Mouse (Mus musculus) intestine, embryonic 15.5 days (tissue): ENCODE results near the gene D17Wsu92e. TPM values are rescaled to one million over a fixed set of nuclear protein-coding genes. Genes with fewer than 3 reads are reported as not detected.

ENCODE experiments used
- ATAC-seq: fragments of 200-750 bp; cut with Nextera tagmentation; 2 replicates; pipeline ENCODE4 v1.8.0; 2017; ENCODE audit warnings: moderate TSS enrichment, moderate library complexity
- H3K27ac ChIP-seq: fragments of 300-500 bp; sonication (generic); 2 replicates; pipeline ENCODE4 v1.5.1; 2015; ENCODE audit warnings: mild to moderate bottlenecking, inconsistent platforms
- H3K27me3 ChIP-seq: fragments of 300-500 bp; sonication (generic); replicated peaks from 2 replicates; pipeline ENCODE4 v1.6.1; 2015; ENCODE audit warnings: inconsistent platforms
- H3K36me3 ChIP-seq: fragments of 300-500 bp; sonication (generic); 2 replicates; pipeline ENCODE4 v1.6.1; 2015; ENCODE audit warnings: inconsistent platforms
- H3K4me1 ChIP-seq: fragments of 300-500 bp; sonication (generic); replicated peaks from 2 replicates; pipeline ENCODE4 v1.6.1; 2015; ENCODE audit warnings: inconsistent platforms
- H3K4me2 ChIP-seq: fragments of 300-500 bp; sonication (generic); replicated peaks from 2 replicates; pipeline ENCODE4 v1.6.1; 2015; ENCODE audit warnings: mild to moderate bottlenecking, inconsistent platforms
- H3K4me3 ChIP-seq: fragments of 300-500 bp; sonication (generic); replicated peaks from 2 replicates; pipeline ENCODE4 v1.5.1; 2015; ENCODE audit warnings: inconsistent platforms
- H3K9ac ChIP-seq: fragments of 300-500 bp; sonication (generic); 2 replicates; pipeline ENCODE4 v1.6.1; 2015; ENCODE audit warnings: inconsistent platforms
- H3K9me3 ChIP-seq: fragments of 300-500 bp; sonication (generic); 2 replicates; pipeline ENCODE4 v1.6.1; 2016; ENCODE audit warnings: inconsistent platforms
- WGBS: fragments of 180-500 bp; shearing (Covaris S2); methylation state at CpG from one replicate; pipeline ENCODE4 v1.1.7; 2015; 5-methylcytosine and 5-hydroxymethylcytosine counted together
- polyA plus RNA-seq: library from polyadenylated mRNA; unstranded; fragments of >200 nt; fragmentation: Nextera tagmentation; extraction: Ambion mirVana; gene quantifications from 2 replicates; pipeline ENCODE4 v1.2.1, GENCODE M21; 2015

Gene D17Wsu92e
- polyA plus RNA-seq, 1 experiment from 2014 or later = 19.0 TPM

- WGBS = 84% methylated on average over 2 of the region's 2 CpGs
- Histone ChIP-seq H3K4me3 (no peak overlapping the region), H3K9me3 (no peaks in the 10 kb centered on the region), H3K36me3 (no peaks in the 10 kb centered on the region), H3K27ac (no peak overlapping the region), H3K9ac (no peak overlapping the region), H3K4me1 (no peaks in the 10 kb centered on the region), H3K27me3 (no peaks in the 10 kb centered on the region), H3K4me2 (no peak overlapping the region)
- ATAC-seq = no peak
These were observed 72.3 kb downstream of the D17Wsu92e start for GRCm38 (mm10) chr17:27748123-27748522.

DNA sequence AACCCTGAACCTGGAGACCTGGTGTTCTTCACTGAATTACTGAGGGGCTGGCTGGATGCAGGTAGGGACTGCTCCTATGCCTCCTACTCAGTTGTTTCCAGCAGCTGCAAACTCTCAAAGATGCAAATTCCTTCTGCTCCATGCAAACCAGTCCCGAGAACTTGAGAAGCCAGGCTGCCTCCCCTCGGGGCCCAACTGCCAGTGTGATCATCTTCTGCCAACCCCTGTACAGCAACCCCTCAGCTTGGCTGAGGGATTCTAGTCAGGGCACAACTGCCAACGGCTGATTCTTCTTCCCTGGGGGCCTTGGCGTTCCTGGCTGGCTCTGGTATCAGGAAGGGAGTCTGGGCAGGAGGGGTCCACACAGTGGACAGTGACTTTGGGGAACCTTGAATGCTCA, 74.0 kb downstream of the D17Wsu92e start:
- Histone ChIP-seq H3K9ac (no peak overlapping the region), H3K4me3 (no peak overlapping the region), H3K36me3 (no peaks in the 10 kb centered on the region), H3K4me1 (no peaks in the 10 kb centered on the region), H3K27me3 (no peaks in the 10 kb centered on the region), H3K9me3 (no peaks in the 10 kb centered on the region), H3K27ac (no peak overlapping the region), H3K4me2 (no peak overlapping the region)
- ATAC-seq = no peak
- 52% methylated on average over 4 of the region's 4 CpGs for WGBS

- ATAC-seq = no peak
- 89% methylated on average over 6 of the region's 6 CpGs for WGBS
- Histone ChIP-seq H3K9me3 (no peaks in the 10 kb centered on the region), H3K4me3 (no peak overlapping the region), H3K27me3 (no peaks in the 10 kb centered on the region), H3K36me3 (no peaks in the 10 kb centered on the region), H3K4me2 (no peak overlapping the region), H3K9ac (no peak overlapping the region), H3K27ac (no peak overlapping the region), H3K4me1 (no peaks in the 10 kb centered on the region)
These were observed 79.5 kb downstream of the D17Wsu92e start for GRCm38 (mm10) chr17:27740961-27741360.

GRCm38 (mm10) chr17:27734344-27735073, 85.9 kb downstream of the D17Wsu92e start:
- Histone ChIP-seq H3K9ac (no peak overlapping the region), H3K36me3 (no peaks in the 10 kb centered on the region), H3K27ac (no peak overlapping the region), H3K27me3 (no peaks in the 10 kb centered on the region), H3K4me1 (peaks cover 12% of the 10 kb centered on the region; the same call in 1 of the 2 replicates), H3K4me2 (no peak overlapping the region; the same call in 1 of the 2 replicates), H3K9me3 (no peaks in the 10 kb centered on the region), H3K4me3 (no peak overlapping the region)
- ATAC-seq = peak; percentile 67
- 20% methylated on average over 13 of the region's 13 CpGs for WGBS

DNA sequence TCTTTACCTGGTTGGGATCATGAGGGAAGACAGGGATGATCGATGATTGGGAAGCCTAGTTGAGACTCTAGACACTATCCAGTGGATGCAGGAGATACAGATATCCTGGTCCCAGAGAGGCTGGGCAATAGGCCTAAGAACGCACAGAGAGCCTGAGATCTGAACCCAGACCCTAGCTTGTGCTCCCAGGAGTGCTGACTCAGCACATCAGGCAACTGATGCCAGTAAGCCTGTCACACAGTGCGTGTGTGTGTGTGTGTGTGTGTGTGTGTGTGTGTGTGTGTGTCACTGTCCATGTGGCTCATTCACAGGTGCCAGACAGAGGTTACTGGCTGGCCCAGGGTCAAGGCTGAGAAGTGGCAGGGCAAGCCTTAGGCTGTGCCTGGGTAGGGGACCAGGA, 87.8 kb downstream of the D17Wsu92e start:
- Histone ChIP-seq H3K27me3 (no peaks in the 10 kb centered on the region), H3K9ac (no peak overlapping the region), H3K27ac (no peak overlapping the region), H3K4me3 (no peak overlapping the region), H3K4me1 (peaks cover 14% of the 10 kb centered on the region; the same call in 1 of the 2 replicates), H3K4me2 (no peak overlapping the region), H3K9me3 (no peaks in the 10 kb centered on the region), H3K36me3 (no peaks in the 10 kb centered on the region)
- WGBS = 79% methylated on average over 3 of the region's 3 CpGs
- no peak for ATAC-seq

DNA sequence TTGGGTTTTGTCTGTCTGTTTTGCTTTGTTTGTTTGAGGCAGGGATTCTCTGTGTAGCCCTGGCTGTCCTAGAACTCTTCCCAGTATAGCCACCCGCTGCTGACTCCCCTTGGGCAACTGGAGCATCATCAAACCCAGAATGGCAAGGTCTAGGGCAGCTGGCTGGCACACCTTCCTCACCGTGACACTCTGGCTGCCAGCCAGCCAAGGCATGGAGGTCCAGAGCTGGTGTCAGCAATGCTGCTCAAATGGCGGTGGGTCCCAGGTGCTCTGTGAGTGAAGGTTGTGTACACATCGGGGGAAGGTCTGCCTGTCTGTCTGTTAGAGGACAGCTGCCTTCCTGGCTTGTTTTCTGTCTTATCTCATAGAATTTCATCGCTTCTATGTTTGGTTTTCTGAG, 88.3 kb downstream of the D17Wsu92e start:
- WGBS = 61% methylated on average over 5 of the region's 5 CpGs
- H3K27me3 ChIP-seq = no peaks in the 10 kb centered on the region

GRCm38 (mm10) chr17:27728770-27729169, 91.7 kb downstream of the D17Wsu92e start, which contains the start of gene Spdef:
TSS of gene Spdef (minus strand) at chr17:27728955.
- Histone ChIP-seq H3K27me3 (no peaks in the 10 kb centered on the region), H3K9ac (no peak within 1 kb of the TSS), H3K4me3 (peak within 1 kb of the TSS; percentile 6), H3K27ac (0 out of 2 replicates have a peak within 1 kb of the TSS, but pooled peaks have one; percentile 15), H3K9me3 (no peaks in the 10 kb centered on the region), H3K4me1 (peaks cover 19% of the 10 kb centered on the region), H3K36me3 (no peaks in the 10 kb centered on the region), H3K4me2 (no peak within 1 kb of the TSS)
- ATAC-seq = no peak
- WGBS = 53% methylated on average over 10 of the region's 10 CpGs

More for the DNA sequence above, 88.3 kb downstream of the D17Wsu92e start:
- Histone ChIP-seq H3K4me1 (peaks cover 14% of the 10 kb centered on the region; the same call in 1 of the 2 replicates), H3K36me3 (no peaks in the 10 kb centered on the region), H3K27ac (no peak overlapping the region), H3K9ac (no peak overlapping the region), H3K9me3 (no peaks in the 10 kb centered on the region), H3K4me3 (no peak overlapping the region), H3K4me2 (no peak overlapping the region)
- no peak for ATAC-seq

DNA sequence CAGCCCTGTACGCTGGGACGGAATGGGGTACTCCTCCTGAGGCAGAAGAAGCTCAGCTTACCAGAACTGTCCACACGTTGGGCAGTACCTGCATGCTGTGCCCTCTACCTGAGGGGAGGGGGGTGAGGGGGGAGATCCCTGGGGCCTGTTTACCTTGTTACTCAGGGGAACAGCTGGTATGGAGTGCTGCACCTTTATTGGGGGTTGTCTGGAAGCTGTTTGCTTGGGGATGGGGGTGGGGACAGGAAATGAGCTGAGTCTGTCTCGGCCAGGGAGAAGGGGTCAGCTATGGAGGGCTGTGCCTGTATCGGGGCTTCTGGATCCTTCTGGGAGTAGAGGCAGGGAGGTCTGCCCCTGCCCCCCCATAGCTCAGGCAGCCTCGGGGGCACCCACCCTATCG, 93.9 kb downstream of the D17Wsu92e start:
- Histone ChIP-seq H3K9me3 (no peaks in the 10 kb centered on the region), H3K27me3 (no peaks in the 10 kb centered on the region), H3K4me3 (no peak overlapping the region), H3K36me3 (no peaks in the 10 kb centered on the region), H3K27ac (no peak overlapping the region), H3K4me1 (peaks cover 19% of the 10 kb centered on the region), H3K9ac (no peak overlapping the region), H3K4me2 (no peak overlapping the region)
- peak; percentile 52; the same call in 1 of the 2 replicates for ATAC-seq
- WGBS = 33% methylated on average over 7 of the region's 7 CpGs

DNA sequence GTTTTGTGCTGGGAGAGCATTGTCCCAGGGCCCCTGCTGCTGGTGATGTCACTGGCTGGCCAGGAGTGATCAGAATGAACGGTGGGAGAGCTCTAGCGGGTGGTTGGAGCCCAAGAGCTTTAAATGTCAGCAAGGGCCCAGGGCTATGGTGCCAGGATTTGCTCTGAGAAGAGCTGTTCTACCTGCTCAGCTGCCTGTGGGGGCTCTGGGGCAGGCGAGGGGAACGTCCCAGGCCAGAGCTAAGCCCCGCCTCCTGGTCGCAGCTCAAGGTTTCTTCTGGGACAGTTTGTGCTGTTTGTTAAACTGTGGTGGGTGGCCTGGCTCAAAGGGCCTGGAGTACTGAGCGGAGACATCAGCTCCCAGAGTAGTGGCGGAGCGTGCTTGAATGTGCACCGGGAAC, 95.0 kb downstream of the D17Wsu92e start:
- Histone ChIP-seq H3K9me3 (no peaks in the 10 kb centered on the region), H3K4me2 (peak overlapping the region; percentile 26), H3K4me1 (peaks cover 19% of the 10 kb centered on the region), H3K4me3 (no peak overlapping the region), H3K36me3 (no peaks in the 10 kb centered on the region), H3K27ac (no peak overlapping the region), H3K9ac (no peak overlapping the region), H3K27me3 (no peaks in the 10 kb centered on the region)
- ATAC-seq = no peak
- 20% methylated on average over 10 of the region's 10 CpGs for WGBS

DNA sequence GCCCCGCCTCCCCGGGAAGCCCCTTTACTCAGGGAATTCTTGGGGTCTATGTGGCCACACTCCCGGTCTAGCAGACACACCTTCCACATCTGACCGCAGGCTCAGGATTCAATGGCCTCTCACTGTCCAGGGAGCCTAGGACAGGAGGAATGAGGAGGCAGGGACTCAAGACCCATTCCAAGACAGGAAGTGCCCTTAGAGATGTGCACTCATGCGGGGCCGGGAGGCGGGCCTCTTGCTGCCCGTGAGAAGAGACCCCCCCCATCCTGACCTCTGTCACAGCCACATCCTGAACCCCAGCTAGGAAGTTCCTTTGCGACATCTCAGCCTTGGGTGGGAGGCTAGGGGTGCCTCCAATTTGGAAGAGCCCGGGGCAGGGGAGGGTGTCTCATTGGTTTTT, 95.4 kb downstream of the D17Wsu92e start:
- Histone ChIP-seq H3K4me2 (peak overlapping the region; percentile 26; the same call in 1 of the 2 replicates), H3K4me3 (no peak overlapping the region), H3K27me3 (no peaks in the 10 kb centered on the region), H3K9ac (no peak overlapping the region), H3K27ac (no peak overlapping the region), H3K36me3 (no peaks in the 10 kb centered on the region), H3K4me1 (peaks cover 19% of the 10 kb centered on the region), H3K9me3 (no peaks in the 10 kb centered on the region)
- WGBS = 35% methylated on average over 10 of the region's 10 CpGs
- no peak for ATAC-seq

DNA sequence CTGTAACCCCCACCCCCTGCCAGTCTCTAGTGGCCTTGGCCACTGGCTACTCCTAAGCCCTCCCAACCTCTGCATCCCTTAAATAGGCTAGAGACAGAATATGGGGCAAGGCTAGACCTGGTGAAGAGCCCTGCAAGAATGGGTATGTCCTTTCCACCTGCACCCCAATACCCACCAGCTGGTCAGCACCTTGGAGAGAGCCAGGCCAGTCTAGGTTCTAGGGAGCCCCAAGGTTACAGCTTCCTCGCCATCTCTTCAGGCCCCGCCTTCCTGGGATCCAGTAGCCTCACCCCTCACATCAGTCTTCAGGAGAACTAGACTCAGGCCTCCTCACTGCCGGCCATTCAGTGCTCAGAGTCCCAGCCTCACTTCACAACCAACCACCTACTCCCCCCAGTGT, 96.1 kb downstream of the D17Wsu92e start:
- Histone ChIP-seq H3K27me3 (no peaks in the 10 kb centered on the region), H3K9ac (no peak overlapping the region), H3K4me2 (no peak overlapping the region), H3K27ac (no peak overlapping the region), H3K9me3 (no peaks in the 10 kb centered on the region), H3K36me3 (no peaks in the 10 kb centered on the region), H3K4me3 (no peak overlapping the region), H3K4me1 (peaks cover 24% of the 10 kb centered on the region)
- ATAC-seq = no peak
- WGBS = 30% methylated on average over 3 of the region's 3 CpGs

- no peaks in the 10 kb centered on the region for H3K9me3 ChIP-seq
- peaks cover 30% of the 10 kb centered on the region for H3K4me1 ChIP-seq
- H3K4me3 ChIP-seq = no peak overlapping the region
- no peaks in the 10 kb centered on the region for H3K27me3 ChIP-seq
- H3K4me2 ChIP-seq = no peak overlapping the region
- no peak overlapping the region for H3K27ac ChIP-seq
- no peak for ATAC-seq
- WGBS = 72% methylated on average over 9 of the region's 9 CpGs
- H3K36me3 ChIP-seq = no peaks in the 10 kb centered on the region
- no peak overlapping the region for H3K9ac ChIP-seq
These were observed 99.3 kb downstream of the D17Wsu92e start for GRCm38 (mm10) chr17:27721125-27721664.

DNA sequence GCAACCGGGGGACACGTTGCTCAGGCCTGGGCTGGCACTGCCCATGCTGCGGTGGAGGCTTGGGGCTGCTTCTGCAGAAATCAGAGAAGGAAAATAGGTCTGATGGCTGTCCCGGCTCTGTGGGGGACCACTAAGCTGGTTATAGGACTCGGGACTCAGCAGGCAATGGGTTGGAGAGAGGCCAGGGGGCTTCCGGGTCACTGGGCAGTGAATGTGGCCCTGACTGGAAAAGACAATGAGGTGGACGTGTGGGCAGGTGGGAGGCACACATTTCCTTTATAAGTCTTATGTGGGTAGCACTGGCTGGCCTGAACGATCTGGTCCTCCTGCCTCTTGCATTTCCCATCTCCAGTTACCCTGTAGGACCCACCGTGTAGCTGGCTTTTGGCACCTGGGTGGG, 100.1 kb downstream of the D17Wsu92e start:
- no peak overlapping the region for H3K9ac ChIP-seq

More for the DNA sequence above, 100.1 kb downstream of the D17Wsu92e start:
- Histone ChIP-seq H3K27me3 (no peaks in the 10 kb centered on the region), H3K9me3 (no peaks in the 10 kb centered on the region), H3K4me3 (no peak overlapping the region), H3K4me1 (peaks cover 25% of the 10 kb centered on the region), H3K36me3 (no peaks in the 10 kb centered on the region), H3K27ac (no peak overlapping the region), H3K4me2 (no peak overlapping the region)
- no peak for ATAC-seq
- WGBS = 72% methylated on average over 9 of the region's 9 CpGs
